Mouse (Mus musculus) embryonic facial prominence, embryonic 15.5 days (tissue): ENCODE results near the gene Stkld1. TPM values are rescaled to one million over a fixed set of nuclear protein-coding genes. Genes with fewer than 3 reads are reported as not detected.
A peak's percentile ranks its signal among the peaks of the same experiment; 100 is the strongest.

ENCODE experiments used
- ATAC-seq: fragments of 200-750 bp; cut with Nextera tagmentation; 2 replicates; pipeline ENCODE4 v1.8.0; 2017; ENCODE audit warnings: low read depth, moderate TSS enrichment; ENCODE audit not compliant: insufficient number of reproducible peaks, low FRiP score, low TSS enrichment
- H3K27ac ChIP-seq: fragments of 300-500 bp; sonication (generic); replicated peaks from 2 replicates; pipeline ENCODE4 v1.5.1; 2015; ENCODE audit warnings: mild to moderate bottlenecking, inconsistent platforms
- H3K27me3 ChIP-seq: fragments of 300-500 bp; sonication (generic); 2 replicates; pipeline ENCODE4 v1.6.1; 2015; ENCODE audit warnings: inconsistent platforms
- H3K36me3 ChIP-seq: fragments of 300-500 bp; sonication (generic); 2 replicates; pipeline ENCODE4 v1.6.1; 2015; ENCODE audit warnings: mild to moderate bottlenecking, inconsistent platforms
- H3K4me1 ChIP-seq: fragments of 300-500 bp; sonication (generic); 2 replicates; pipeline ENCODE4 v1.6.1; 2015; ENCODE audit warnings: inconsistent platforms
- H3K4me2 ChIP-seq: fragments of 300-500 bp; sonication (generic); replicated peaks from 2 replicates; pipeline ENCODE4 v1.6.1; 2015; ENCODE audit warnings: mild to moderate bottlenecking, inconsistent platforms
- H3K4me3 ChIP-seq: fragments of 300-500 bp; sonication (generic); replicated peaks from 2 replicates; pipeline ENCODE4 v1.5.1; 2015; ENCODE audit warnings: mild to moderate bottlenecking, inconsistent platforms
- H3K9ac ChIP-seq: fragments of 300-500 bp; sonication (generic); 2 replicates; pipeline ENCODE4 v1.6.1; 2015; ENCODE audit warnings: inconsistent platforms
- H3K9me3 ChIP-seq: fragments of 300-500 bp; sonication (generic); replicated peaks from 2 replicates; pipeline ENCODE4 v1.6.1; 2016; ENCODE audit warnings: inconsistent platforms
- WGBS: fragments of 180-500 bp; shearing (Covaris S2); methylation state at CpG from one replicate; pipeline ENCODE4 v1.1.7; 2015; 5-methylcytosine and 5-hydroxymethylcytosine counted together
- polyA plus RNA-seq: library from polyadenylated mRNA; unstranded; fragments of >200 nt; fragmentation: Nextera tagmentation; extraction: Ambion mirVana; gene quantifications from 2 replicates; pipeline ENCODE4 v1.2.1, GENCODE M21; 2015

The Stkld1 gene
- polyA plus RNA-seq, 1 experiment from 2014 or later, result 0.07 TPM

DNA sequence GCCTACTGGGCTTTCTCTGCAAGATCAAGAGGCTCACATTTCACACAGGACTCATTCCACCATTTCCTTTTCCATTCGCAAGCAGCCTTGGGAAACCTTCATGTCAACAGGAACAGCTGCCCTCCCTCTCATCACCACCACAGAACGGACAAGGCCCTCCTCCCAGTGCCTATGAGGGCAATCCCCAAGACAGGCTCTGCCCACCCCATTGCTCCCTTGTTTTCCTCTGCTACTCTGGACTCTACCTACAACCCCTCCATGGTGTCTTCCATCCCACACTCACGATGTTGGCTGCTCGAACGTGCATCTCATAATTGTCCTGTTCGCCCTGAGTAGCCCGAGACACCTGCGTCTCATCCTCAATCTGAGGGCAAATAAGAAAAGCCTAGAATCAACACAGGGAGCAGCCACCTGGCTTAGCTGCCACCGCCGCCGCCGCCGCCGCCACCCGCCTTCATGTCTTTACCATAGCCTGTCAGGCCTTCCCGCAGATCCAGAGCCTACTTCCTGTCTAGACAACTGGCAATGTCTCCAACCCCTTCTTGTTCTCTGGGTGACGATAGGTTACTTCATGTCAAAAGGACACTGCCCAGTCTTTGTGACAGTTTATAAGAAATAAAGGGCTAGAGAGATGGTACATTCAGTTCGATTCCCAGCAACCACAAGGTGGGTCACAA, 25.0 kb upstream of the Stkld1 start:
- peak overlapping the region; percentile 61 for H3K4me3 ChIP-seq
- peak overlapping the region; percentile 63 for H3K4me2 ChIP-seq
- no peak overlapping the region for H3K27ac ChIP-seq
- H3K27me3 ChIP-seq, result no peaks in the 10 kb centered on the region
- peak overlapping the region; percentile 61 for H3K9ac ChIP-seq
- no peak for ATAC-seq
- no peaks in the 10 kb centered on the region for H3K9me3 ChIP-seq
- peaks cover 47% of the 10 kb centered on the region for H3K4me1 ChIP-seq
- peaks cover 59% of the 10 kb centered on the region for H3K36me3 ChIP-seq
- WGBS, result 75% methylated on average over 18 of the region's 18 CpGs

DNA sequence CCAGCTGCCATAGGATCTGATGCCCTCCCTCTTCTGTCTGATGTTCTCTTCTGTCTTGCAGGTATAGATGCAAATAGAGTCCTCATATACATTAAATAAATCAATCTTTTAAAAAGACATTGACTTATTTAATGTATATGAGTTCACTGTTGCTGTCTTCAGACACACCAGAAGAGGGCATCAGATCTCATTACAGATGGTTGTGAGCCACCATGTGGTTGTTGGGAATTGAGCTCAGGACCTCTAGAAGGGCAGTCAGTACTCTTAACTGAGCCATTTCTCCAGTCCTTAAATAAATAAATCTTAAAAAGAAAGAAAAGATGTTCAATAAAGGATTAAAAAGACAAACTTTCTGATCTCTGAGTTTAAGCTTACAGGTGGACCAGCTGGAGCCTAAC, 24.5 kb upstream of the Stkld1 start:
- no peak for ATAC-seq
- Histone ChIP-seq H3K36me3 (peaks cover 63% of the 10 kb centered on the region), H3K4me1 (peaks cover 45% of the 10 kb centered on the region), H3K4me2 (peak overlapping the region; percentile 63), H3K4me3 (peak overlapping the region; percentile 61), H3K9ac (peak overlapping the region; percentile 61), H3K27ac (peak overlapping the region; percentile 87), H3K9me3 (no peaks in the 10 kb centered on the region), H3K27me3 (no peaks in the 10 kb centered on the region)

DNA sequence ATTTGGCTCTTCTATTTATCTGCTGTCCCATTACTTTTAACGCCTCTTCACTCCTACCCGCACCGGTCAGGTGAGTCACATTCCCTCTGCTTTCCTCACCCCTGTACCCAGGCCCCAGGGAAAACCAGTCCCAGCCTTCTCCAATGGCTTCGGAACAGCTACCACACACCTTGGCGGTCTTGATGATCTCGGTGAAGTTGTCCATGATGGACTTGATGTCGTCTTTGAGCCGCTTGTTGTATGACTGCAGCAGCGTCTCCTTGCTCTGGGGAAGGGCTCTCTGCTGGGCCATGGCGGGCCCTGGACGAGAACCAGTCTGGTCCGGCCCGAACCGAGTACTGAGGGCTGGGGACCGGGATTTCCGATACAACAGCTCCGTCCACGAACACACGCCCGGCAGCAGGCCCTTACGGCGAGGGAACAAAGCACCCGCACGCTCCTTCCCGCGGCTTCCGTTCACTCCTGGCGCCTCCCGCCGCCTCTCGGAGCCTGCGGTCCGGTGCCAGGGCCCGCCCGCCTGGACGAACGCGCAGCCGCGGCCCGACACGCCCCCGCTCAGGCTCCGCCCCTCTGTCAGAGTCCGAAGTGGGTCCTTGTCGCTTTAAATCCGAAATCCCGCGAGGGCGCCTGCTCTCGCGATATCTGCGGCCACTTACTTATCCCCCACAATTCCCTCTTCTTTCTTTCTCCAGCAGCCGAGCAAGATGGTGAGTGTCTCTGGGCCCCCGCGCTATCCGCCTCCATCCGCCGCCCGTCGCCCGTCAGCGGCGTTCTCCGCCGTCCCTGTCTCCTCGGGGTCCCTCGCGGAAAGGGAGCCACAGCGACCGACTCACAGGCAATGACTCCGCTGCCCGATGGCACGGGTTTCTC, 23.5 kb upstream of the Stkld1 start, which contains the start of the genes Med22 and Rpl7a:
Med22 (minus strand) TSS at position 554 of the 870 bp plus-strand sequence.
Rpl7a (plus strand) TSS at position 641 of the 870 bp plus-strand sequence.
- Histone ChIP-seq H3K9ac (peak within 1 kb of the TSS; percentile 91), H3K9me3 (no peaks in the 10 kb centered on the region), H3K27me3 (no peaks in the 10 kb centered on the region), H3K27ac (peak within 1 kb of the TSS; percentile 93), H3K4me3 (peak within 1 kb of the TSS; percentile 61), H3K4me1 (peaks cover 54% of the 10 kb centered on the region), H3K36me3 (peaks cover 53% of the 10 kb centered on the region), H3K4me2 (peak within 1 kb of the TSS; percentile 91)
- WGBS, result under 1% methylated on average over 74 of the region's 74 CpGs
- peak; percentile 93 for ATAC-seq

DNA sequence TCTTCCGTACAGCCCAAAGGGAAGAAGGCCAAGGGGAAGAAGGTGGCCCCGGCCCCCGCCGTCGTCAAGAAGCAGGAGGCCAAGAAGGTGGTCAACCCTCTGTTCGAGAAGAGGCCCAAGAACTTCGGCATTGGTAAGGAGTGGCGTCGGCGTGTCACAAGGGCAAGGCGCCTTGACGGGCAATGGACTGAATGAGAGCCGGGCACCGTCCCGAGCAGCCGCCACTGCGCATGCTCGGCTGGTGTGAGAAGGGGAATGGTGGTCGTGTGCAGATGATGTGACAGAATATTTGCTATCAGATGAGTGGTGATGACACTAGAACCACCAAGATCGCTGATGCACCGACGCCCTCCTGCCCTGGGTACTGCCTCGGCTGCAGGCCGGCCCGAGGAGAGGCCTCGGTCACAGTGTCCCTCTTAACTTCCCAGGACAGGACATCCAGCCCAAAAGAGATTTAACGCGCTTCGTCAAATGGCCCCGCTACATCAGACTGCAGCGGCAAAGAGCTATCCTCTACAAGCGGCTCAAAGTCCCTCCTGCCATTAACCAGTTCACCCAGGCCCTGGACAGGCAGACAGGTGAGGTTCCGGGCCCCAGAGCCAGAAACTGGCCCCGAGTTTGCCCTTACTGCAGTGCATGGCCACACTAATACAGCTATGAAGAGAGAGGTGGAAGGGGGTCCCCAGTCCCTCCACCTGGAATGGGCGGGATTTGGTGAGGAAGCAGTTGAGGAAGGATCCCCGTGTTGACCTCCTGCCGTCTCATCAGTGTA, 22.7 kb upstream of the Stkld1 start:
- Histone ChIP-seq H3K27ac (peak overlapping the region; percentile 93), H3K9ac (peak overlapping the region; percentile 91), H3K36me3 (peaks cover 45% of the 10 kb centered on the region), H3K4me1 (peaks cover 59% of the 10 kb centered on the region), H3K4me3 (peak overlapping the region; percentile 61), H3K4me2 (peak overlapping the region; percentile 91), H3K27me3 (no peaks in the 10 kb centered on the region), H3K9me3 (no peaks in the 10 kb centered on the region)
- 1% methylated on average over 37 of the region's 37 CpGs for WGBS
- 0 out of 2 replicates have a peak, but pooled peaks have one; percentile 30 for ATAC-seq

DNA sequence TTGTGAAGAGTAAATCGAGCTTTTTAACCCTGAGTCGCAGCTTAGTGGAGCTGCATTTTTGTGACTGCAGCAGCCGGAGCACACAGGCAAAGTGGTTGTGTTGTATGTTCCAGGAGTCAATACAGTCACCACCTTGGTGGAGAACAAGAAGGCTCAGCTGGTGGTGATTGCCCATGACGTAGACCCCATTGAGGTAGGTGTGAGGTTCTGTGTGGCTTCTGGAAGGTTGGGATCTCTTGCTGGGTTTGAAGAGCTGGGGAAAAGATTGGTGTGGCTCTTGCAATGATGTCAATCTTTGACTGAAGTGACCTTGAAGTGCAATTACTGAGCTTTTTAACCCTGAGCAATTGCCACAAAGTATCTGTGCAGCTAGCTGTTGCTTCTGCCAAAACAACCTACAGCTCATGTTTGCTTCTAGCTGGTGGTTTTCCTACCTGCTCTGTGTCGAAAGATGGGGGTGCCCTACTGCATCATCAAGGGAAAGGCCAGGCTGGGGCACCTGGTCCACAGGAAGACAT, 21.5 kb upstream of the Stkld1 start:
- Histone ChIP-seq H3K4me1 (peaks cover 65% of the 10 kb centered on the region), H3K4me2 (peak overlapping the region; percentile 91), H3K4me3 (peak overlapping the region; percentile 61), H3K9me3 (no peaks in the 10 kb centered on the region), H3K27ac (no peak overlapping the region), H3K27me3 (no peaks in the 10 kb centered on the region), H3K9ac (peak overlapping the region; percentile 91), H3K36me3 (peaks cover 34% of the 10 kb centered on the region)
- 60% methylated on average over 5 of the region's 5 CpGs for WGBS
- no peak for ATAC-seq

DNA sequence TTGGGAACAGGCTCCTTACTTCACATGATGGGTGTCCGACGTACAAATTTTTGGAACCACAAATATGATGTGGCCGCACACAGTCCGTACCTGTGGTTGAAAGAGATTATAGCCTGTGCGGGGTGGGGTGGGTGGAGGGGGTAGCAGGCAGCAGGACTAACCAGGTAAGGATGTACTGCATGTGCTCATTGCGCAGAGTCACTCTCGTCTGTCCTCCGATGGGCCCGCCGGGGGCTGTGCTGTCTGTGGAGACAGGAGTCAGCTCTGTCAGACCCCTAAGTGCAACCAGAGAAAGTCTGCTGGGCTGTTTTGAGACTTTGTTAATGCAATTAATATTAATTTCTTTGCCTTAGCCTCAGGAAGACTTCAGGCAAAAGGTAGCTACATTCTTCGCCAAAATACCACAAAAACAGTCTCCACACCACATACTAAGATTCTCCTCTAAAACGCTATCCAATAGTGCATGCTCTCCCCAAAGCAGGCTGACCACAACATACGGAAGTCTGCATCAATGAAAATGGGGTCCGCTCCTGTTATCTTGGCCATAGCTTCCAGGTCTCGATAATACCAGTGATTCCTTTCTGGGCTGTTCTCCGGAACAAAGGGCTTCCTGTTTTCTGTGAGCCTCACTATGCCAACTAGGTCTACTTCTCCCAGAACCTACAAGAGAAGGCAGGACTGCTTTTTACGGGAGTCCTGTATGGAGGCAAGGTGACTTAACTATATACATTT, 20.3 kb upstream of the Stkld1 start:
- 81% methylated on average over 17 of the region's 17 CpGs for WGBS
- H3K27ac ChIP-seq, result no peak overlapping the region
- H3K4me3 ChIP-seq, result 0 out of 2 replicates have a peak overlapping the region, but pooled peaks have one; percentile 3
- H3K36me3 ChIP-seq, result peaks cover 31% of the 10 kb centered on the region
- ATAC-seq, result no peak
- H3K4me1 ChIP-seq, result peaks cover 61% of the 10 kb centered on the region
- no peaks in the 10 kb centered on the region for H3K27me3 ChIP-seq
- no peak overlapping the region for H3K4me2 ChIP-seq
- no peak overlapping the region for H3K9ac ChIP-seq
- H3K9me3 ChIP-seq, result no peaks in the 10 kb centered on the region

DNA sequence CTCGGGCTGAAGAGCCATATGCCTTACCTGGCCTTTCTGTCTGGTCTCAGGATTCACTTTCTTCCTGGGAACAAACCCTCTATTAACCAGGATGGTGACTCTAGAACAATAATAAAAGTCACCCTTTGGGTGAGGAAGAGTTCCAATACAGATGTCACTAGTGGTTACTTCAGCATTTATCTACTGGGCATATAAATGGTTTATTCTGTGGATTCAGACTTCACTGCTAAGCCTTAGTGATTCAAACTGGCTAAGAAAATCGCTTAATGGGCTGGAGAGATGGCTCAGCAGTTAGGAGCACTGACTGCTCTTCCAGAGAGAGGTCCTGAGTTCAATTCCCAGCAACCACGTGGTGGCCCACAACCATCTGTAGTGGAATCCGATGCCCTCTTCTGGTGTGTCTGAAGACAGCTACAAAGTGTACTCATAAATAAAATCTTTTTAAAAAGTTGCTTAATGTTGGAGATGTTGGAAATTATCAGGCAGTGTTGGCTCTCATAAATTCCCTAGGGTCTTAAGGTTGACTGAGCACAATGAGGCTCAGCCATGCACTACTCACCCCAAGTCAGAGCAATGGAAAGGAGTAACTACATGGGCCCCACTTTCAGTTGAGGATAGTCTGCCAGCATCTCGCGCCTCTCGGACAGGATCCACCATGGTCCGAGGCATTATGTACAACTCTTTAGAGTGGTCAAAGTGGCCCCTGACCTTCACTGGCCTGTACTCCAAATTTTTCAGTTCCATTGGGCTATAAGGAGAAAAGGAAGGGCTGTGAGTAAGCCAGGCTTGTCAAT, 19.5 kb upstream of the Stkld1 start:
- Histone ChIP-seq H3K36me3 (peaks cover 38% of the 10 kb centered on the region), H3K27ac (no peak overlapping the region), H3K4me1 (peaks cover 53% of the 10 kb centered on the region), H3K4me3 (0 out of 2 replicates have a peak overlapping the region, but pooled peaks have one; percentile 3), H3K4me2 (0 out of 2 replicates have a peak overlapping the region, but pooled peaks have one; percentile 96), H3K9me3 (no peaks in the 10 kb centered on the region), H3K27me3 (no peaks in the 10 kb centered on the region), H3K9ac (no peak overlapping the region)
- 65% methylated on average over 8 of the region's 8 CpGs for WGBS
- ATAC-seq, result no peak

DNA sequence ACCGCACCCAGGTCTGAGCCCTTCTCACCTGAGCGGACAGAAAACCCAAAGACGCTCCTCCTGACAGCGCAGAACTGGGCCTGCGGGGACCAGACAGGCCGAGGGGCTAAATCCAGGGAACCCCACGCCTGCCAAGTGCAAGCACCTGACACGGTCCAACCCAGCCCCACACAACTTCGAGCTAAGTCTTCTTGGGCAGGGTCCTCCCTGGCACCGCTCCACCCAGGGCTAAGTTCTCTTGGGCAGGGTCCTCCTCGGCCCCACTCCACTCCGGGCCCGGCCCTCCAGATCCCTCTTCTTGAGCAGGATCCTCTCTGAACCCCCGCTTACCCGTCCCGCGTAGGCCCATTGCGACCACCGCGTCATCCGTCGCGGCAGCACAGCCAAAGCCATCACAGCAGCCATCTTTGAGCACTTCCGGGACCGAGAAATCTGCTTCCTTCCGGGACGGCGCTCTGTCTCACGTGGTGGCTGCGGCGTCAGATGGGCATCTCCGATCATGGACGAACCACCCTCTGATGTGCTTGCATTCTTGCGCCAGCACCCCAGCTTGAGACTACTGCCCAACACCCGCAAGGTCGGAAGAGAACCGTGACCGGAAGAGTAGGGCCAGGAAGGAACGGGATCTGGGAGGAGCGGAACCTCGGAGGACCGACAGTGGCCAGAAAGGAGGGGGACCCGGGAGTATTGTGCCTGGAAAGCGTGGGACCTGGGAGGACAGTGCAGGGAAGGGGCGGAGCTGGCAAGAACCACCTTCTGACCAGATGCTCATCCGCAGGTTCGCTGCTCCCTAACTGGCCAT, 17.7 kb upstream of the Stkld1 start, which contains the start of the genes Surf2 and Surf1:
Surf2 (plus strand) TSS at position 441 of the 802 bp plus-strand sequence.
Surf1 (minus strand) TSS at position 604 of the 802 bp plus-strand sequence.
- Histone ChIP-seq H3K4me2 (peak within 1 kb of the TSS; percentile 96), H3K4me1 (peaks cover 52% of the 10 kb centered on the region), H3K27me3 (no peaks in the 10 kb centered on the region), H3K36me3 (peaks cover 56% of the 10 kb centered on the region), H3K9ac (peak within 1 kb of the TSS; percentile 74), H3K27ac (peak within 1 kb of the TSS; percentile 73), H3K4me3 (peak within 1 kb of the TSS; percentile 75), H3K9me3 (no peaks in the 10 kb centered on the region)
- 1% methylated on average over 47 of the region's 47 CpGs for WGBS
- ATAC-seq, result peak; percentile 56

DNA sequence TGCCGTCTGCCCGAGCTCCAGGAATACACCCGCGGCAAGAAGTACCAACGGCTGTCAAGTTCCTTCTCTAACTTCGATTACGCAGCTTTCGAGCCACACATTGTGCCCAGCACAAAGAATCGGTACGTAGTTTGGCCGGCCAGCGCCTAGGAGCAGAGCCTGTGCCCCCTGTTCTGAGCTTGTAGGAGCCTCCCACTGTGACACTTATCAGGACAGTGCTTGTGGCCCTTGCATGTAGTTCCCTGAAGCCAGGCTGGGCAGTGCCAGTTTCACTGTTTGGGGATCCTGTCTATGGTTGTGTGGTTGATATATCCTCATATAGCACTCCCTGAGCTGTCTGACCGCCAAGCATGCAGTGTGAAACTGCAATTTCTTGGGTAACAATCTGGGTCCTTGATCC, 17.1 kb upstream of the Stkld1 start:
- peaks cover 62% of the 10 kb centered on the region for H3K36me3 ChIP-seq
- 2% methylated on average over 13 of the region's 13 CpGs for WGBS
- H3K4me2 ChIP-seq, result peak overlapping the region; percentile 96
- peak overlapping the region; percentile 73 for H3K27ac ChIP-seq
- peaks cover 49% of the 10 kb centered on the region for H3K4me1 ChIP-seq
- H3K27me3 ChIP-seq, result no peaks in the 10 kb centered on the region
- ATAC-seq, result no peak
- H3K9me3 ChIP-seq, result no peaks in the 10 kb centered on the region
- H3K9ac ChIP-seq, result peak overlapping the region; percentile 74
- H3K4me3 ChIP-seq, result peak overlapping the region; percentile 75
